Mouse (Mus musculus) layer of hippocampus, postnatal 10 days (tissue): ENCODE data around the gene Ppfia2. TPM values are rescaled to one million over a fixed set of nuclear protein-coding genes. Genes with fewer than 3 reads are reported as not detected.

ENCODE experiments used
- DNase-seq, 2 experiments: peaks; one replicate each; pipeline ENCODE4 v3.0.0; 2021; ENCODE audit warnings: low spot score in 2 of 2
- total RNA-seq, 2 experiments: library from RNA; stranded (reverse); gene quantifications; 2 replicates each; pipeline ENCODE4 v1.2.3; 2021

The Ppfia2 gene
- total RNA-seq, 2 experiments from 2014 or later, result 111 to 117 TPM

DNA sequence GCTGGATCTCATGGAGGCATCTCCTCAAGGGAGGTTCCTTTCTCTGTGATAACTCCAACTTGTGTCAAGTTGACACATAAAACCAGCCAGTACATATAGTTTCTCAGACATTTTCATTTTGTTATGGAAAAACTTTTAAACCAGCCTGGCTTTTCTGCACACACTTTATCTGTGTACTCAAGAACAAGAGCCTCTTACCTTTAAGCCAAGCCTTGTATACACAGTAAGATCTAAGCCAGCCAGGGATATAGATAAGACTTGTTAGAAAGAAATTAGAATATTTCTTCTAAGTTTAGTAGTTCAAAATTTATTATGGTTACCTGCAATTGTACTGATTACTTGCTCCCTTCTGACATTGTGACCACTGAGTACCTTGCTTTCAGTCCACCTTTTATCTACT lies 444.1 kb downstream of the Ppfia2 start:
- no peak for DNase-seq

DNA sequence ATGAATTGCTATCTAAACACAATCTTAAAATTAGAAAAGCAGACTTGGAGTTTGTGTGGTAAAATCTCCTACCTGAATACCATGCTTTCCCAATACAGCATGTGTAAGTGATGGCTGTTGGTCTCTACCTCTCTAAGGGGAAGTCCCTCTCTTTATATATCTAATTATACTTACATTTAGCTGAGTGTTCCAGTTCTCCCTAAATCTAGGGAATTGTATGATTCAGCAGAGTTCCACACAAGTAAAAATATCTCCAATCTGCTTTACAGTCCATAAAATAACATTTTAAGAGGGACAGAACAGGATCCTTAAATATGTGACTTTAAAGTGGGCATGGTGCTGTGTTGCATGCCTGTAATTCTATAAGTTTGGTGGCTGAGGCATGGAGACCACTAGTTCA lies 444.7 kb downstream of the Ppfia2 start:
- DNase-seq, result no peak

DNA sequence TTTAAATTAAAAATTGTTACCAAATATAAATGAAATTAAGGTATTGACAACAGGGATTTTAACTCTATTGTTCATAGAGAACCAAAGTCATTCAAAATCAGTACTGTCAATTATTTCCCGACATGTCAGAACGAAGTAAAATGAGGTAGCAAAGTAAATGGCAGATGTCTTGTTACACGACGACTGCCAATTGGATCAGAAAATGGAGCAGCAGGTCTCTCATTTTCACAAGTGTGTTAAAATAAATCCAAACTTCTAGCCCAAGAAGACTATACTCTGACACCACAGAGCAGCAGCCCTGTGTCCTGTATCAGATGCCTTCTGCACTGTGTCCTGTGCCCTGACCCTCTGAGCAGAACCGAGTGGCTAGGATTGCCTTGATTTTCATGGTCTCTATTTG lies 454.2 kb downstream of the Ppfia2 start:
- DNase-seq, result no peak

DNA sequence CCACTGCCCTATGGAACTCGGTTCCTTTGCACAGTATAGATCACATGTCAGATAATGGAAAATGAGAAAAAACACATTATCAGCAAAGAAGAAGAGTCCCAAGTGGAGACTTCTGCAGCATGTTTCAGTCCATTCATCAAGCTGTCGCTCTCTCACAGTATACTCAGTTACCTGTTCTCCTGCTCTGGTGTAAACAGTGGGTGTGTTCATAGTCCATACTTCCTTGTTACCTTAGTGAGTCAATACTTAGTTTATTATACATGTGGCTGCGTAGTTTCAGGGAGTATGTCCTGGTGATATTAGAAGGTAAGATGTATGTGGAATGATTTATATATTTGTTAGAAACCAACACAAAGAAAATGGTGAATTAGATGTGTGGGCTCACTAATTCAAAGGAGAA lies 454.7 kb downstream of the Ppfia2 start:
- no peak for DNase-seq

DNA sequence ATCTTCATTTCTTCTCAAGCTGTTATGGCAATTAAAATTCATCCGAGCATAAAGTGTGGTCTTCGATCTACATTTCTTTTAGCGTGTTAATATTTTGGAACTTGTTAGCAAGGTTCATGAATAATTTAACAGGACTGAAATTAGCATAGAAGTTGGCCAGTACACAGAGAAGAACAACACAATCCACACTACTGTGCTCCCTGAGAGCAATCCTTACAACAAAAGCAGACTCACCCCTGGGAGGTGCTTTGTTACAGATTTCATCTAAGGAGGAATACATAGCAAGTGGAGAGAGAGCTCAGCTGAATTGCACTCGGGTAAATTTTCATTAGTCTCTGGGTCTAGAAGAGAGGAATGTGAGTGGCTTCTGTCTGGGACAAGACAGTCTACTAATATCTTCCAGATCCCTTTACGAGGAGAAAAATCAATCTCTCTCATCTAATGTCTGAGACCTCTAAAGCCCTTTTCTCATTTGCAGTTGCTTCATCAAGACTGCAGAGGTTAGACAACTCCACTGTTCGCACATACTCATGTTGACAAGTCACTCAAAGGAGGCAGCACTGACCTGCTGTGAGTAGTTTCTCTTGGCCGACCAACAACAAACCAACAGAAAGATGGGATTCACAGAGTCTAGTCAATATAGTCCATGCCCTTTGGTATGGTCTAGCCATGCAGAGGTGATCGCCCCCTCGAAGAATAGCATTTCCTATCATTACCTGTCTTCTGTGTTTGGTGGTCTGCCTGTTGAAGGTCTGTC lies 458.6 kb downstream of the Ppfia2 start:
- DNase-seq, result no peak

DNA sequence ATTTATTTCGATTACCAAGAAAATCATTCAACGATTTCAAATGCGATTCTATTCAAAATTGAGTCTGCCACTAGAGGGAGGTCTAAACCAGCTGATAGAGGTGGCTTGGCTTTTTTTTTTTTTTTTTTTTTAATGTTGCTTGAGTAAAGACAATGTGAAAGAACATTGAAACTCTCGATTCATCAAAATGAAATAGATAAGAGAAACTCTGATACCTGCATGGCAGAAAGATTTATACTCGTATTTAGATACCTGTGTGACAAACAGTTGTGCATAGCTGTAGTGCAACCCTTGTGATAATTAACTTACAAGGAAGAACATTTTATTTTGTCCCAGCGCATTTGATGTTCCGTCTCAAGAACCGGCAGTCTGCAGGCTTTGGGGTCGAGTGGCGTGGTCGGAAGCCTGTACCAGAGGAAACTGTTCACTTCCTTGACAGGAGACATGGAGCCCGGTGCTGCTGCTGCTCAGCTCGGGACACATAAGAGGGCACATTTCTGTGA lies 462.5 kb downstream of the Ppfia2 start:
- no peak for DNase-seq

DNA sequence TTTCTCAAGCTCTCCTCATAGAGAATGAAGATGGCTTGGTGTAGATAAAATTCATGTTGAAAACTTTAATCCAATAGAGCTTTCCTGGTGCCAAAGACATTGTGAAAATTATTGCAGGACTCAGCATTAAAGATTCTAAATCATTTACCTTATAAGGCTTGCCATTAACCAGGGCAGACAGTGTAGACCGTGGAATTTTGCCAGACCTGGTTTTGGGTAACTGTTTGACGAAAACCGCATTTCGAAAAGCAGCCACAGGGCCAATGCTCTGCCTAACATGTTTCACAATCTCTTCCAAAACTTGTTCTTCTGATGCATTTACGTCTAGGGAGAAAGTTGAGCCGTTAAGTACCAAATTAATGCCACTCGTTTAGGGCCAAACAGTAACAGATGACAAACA lies 466.9 kb downstream of the Ppfia2 start:
- DNase-seq, result no peak

DNA sequence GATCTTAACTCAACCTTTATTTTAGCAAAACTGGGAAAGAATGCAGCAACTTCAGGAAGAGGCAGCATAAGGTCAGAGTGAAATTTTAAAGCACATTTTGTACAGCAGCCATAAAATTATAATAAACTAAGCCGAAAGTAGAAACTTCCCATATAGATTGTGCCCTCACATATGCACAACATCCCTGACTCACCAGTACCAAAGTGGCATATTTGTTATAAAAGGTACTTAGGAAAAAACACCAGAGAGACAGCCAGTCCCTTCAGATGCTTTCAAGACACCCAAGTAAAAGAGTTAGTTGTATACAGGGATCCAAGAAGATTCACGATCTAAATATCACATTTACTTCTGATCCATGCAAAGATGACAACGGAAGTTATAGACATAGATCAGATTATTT lies 468.7 kb downstream of the Ppfia2 start:
- no peak for DNase-seq

DNA sequence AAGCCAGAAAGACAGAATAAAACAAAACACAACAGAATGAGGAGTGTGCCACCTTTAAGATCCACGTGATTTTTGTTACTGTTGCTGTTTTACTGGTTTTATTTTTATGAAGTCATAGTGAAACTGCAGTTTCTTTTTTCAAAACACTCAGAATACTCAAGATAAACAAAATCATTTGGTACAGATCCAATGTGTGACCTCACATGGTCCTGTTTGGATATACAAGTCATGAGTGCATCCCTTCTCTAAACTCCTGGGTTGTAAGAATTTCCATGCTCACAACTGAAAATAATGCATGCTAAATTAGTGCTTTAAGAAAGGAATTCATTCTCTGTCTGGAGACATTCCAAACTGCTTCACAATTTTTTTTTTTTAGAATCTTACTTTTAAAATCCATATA lies 469.3 kb downstream of the Ppfia2 start:
- no peak for DNase-seq

DNA sequence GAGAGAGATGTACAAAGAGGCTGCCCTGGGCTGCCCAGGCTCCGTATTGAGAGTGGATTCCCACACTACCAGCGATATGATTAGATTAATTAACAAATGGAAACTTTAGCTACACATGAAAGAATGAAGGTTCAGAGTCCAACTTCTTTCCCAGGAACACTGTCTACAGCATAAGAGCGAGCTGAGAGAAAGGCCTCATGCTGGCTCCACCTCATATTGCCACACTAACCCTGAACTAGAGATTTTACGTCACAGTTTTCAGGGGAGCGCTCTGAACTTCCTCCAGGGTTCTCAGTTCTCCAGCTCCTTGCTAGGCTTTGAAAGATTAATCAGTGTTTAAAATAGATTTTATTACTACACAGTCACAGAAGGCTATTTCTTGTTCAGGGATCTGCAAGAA lies 471.2 kb downstream of the Ppfia2 start:
- DNase-seq, result no peak

DNA sequence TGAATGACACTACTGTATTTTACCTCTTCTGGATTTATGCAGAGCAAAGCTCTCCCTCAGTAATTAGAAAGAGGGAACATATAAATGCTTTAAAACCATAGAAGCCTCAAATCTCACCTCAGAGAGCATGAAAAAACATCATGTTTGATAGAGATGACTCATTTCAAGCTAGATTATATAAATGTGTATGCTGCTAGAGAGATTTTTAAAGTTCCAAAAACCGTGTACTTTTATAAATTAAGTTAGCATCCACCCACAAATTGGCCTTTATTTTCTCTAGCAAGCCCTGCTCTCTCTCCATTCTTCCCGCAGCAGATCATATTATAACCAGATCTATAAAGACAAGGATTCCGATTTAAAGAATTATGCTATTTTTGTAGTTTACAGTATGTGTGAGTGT lies 488.9 kb downstream of the Ppfia2 start:
- no peak for DNase-seq

DNA sequence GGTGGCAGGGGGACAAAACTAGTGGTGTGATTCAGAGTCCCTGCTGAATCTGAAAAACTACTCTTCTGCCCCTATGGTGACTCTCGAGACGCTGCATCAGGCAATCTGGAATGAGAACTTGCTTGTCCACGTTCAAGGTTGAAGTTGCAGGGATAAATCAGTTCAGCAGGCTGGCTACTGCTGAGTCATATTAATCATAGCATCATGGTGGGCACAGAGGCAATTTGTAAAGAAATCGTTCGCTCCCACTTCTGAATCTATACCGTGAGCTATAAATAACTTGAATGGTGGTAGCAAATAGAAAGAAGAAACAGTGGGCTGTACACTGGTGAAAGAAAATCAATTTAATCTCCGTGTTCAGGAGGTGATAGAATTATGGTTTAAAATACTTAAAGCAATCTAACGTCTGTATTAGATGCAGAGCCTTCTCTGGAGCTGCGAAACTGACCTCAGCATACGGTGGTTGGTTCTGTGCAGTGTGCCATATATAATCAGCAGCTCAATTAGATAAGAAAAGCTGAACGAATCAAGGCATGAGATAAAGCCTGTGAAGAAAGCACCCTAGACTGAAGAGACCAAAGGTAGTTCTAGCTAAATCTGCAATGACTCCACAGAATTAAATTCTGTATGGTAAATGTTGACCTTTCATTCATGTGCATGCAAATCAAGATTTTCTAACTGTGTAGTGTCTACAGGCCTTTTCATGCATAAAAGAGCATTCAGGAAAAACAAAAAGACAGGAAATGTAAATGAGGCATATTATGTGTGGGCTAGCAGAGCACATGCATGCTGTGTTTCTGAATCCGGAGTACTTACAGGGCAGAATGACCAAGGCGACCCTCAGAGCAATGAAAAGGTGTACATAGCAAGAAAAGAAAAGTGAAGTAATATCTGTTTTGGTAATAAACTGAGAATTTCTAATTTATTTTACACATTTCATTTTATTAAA lies 505.3 kb downstream of the Ppfia2 start:
- DNase-seq, result no peak
